Mouse (Mus musculus): ENCODE measurements at regions not wholly inside any gene's neighbourhood (a gene's known extent, or its start where the extent isn't known, plus 50 kb on each side); places are given as distances from the start of the nearest gene placed in this dataset.

GRCm38 (mm10) chr15:62044654-62045335 is 1122.0 kb upstream of the A1bg start:
- TF ChIP-seq ZMIZ1 (IDR thresholded peaks at IDR 0.05; ENCODE audit: low read depth, low read length) (0 out of 2 replicates have a peak, but pooled peaks have one; percentile 58), NRF1 (IDR thresholded peaks at IDR 0.05; ENCODE audit: low read depth, low read length) (no peak), BHLHE40 (IDR thresholded peaks at IDR 0.05; ENCODE audit: low read depth, low read length) (peak; percentile 81), RAD21 (IDR thresholded peaks at IDR 0.05; ENCODE audit: low read depth, low read length) (no peak), CHD2 (IDR thresholded peaks at IDR 0.05; ENCODE audit: low read length) (no peak), JUND (conservative IDR thresholded peaks at IDR 0.05; ENCODE audit: low read depth, low read length) (no peak), MAFK (IDR thresholded peaks at IDR 0.05; ENCODE audit: insufficient replicate concordance, low read length) (0 out of 2 replicates have a peak, but pooled peaks have one; percentile 12), RCOR1 (conservative IDR thresholded peaks at IDR 0.05; ENCODE audit: low read depth, low read length) (0 out of 2 replicates have a peak, but pooled peaks have one; percentile 50), E2F4 (IDR thresholded peaks at IDR 0.05; ENCODE audit: insufficient replicate concordance, low read depth, low read length) (no peak), PAX5 (IDR thresholded peaks at IDR 0.05; ENCODE audit: low read length) (no peak), TCF12 (IDR thresholded peaks at IDR 0.05; ENCODE audit: low read depth, low read length) (0 out of 2 replicates have a peak, but pooled peaks have one; percentile 9), EP300 (IDR thresholded peaks at IDR 0.05; ENCODE audit: low read length) (0 out of 2 replicates have a peak, but pooled peaks have one; percentile 22), IRF4 (IDR thresholded peaks at IDR 0.05; ENCODE audit: low read depth, low read length) (peak; percentile 36; the same call in 1 of the 2 replicates), SIN3A (IDR thresholded peaks at IDR 0.05; ENCODE audit: low read length) (peak; percentile 73), MAX (IDR thresholded peaks at IDR 0.05; ENCODE audit: low read length) (0 out of 2 replicates have a peak, but pooled peaks have one; percentile 53), MYC (IDR thresholded peaks at IDR 0.05; ENCODE audit: low read depth, low read length) (0 out of 2 replicates have a peak, but pooled peaks have one; percentile 23), HCFC1 (IDR thresholded peaks at IDR 0.05; ENCODE audit: low read depth, low read length) (no peak), USF2 (conservative IDR thresholded peaks at IDR 0.05; ENCODE audit: low read depth, low read length) (peak; percentile 45), CTCF (conservative IDR thresholded peaks at IDR 0.05 in 1 of 2, IDR thresholded peaks at IDR 0.05 in 1 of 2; ENCODE audit: low read depth in 2 of 2, low read length in 2 of 2) (no peak), USF1 (IDR thresholded peaks at IDR 0.05; ENCODE audit: low read depth, low read length) (peak; percentile 21; the same call in 1 of the 2 replicates), NELFE (IDR thresholded peaks at IDR 0.05; ENCODE audit: low read depth, low read length) (no peak), CHD1 (IDR thresholded peaks at IDR 0.05; ENCODE audit: low read depth, low read length) (0 out of 2 replicates have a peak, but pooled peaks have one; percentile 45), ETS1 (conservative IDR thresholded peaks at IDR 0.05; ENCODE audit: low read depth, low read length) (0 out of 2 replicates have a peak, but pooled peaks have one; percentile 10), UBTF (IDR thresholded peaks at IDR 0.05; ENCODE audit: low read depth, low read length) (no peak)
- DNase-seq (ENCODE audit: extremely low read depth), result no peak
- Histone ChIP-seq H3K9me3 (replicated peaks; ENCODE audit: low read length) (peaks cover 6% of the 10 kb centered on the region), H3K79me2 (replicated peaks; ENCODE audit: control insufficient read depth, extremely low read depth, insufficient read depth, poor library complexity, severe bottlenecking) (peaks cover 96% of the 10 kb centered on the region), H3K36me3 (replicated peaks in 1 of 2; ENCODE audit: control insufficient read depth in 1 of 2, insufficient read depth in 1 of 2, low read length in 1 of 2) (peaks cover 36 to 86% of the 10 kb centered on the region in 2 experiments), H3K9ac (ENCODE audit: insufficient read depth, low read depth) (peak overlapping the region; percentile 33; the same call in 1 of the 2 replicates), H3K4me3 (replicated peaks in 1 of 3; ENCODE audit: low read depth in 2 of 3, low read length in 2 of 3, poor library complexity in 1 of 3) (peak overlapping the region; percentile 57 to 97 (median 64)), H3K4me1 (ENCODE audit: control insufficient read depth in 1 of 2, insufficient read depth in 2 of 2) (peaks cover 29 to 69% of the 10 kb centered on the region in 2 experiments), H3K27ac (ENCODE audit: insufficient read depth, low read depth) (peak overlapping the region; percentile 70; the same call in 1 of the 2 replicates), H3K27me3 (replicated peaks) (no peaks in the 10 kb centered on the region), H3K4me2 (ENCODE audit: insufficient read depth, low read depth, poor library complexity, severe bottlenecking) (peak overlapping the region; percentile 96)
- in situ Hi-C loops (cut with MboI; ENCODE audit: low pct_ligation_motif_present, low pct_unique_long_range_greater_than_20kb, low sequenced_read_pairs) (no loop called here), dilution Hi-C loops (cut with MboI; ENCODE audit: extremely low pct_ligation_motif_present, extremely low pct_unique_long_range_greater_than_20kb, low sequenced_read_pairs) (no loop called here)
